Mouse (Mus musculus) lung, postnatal 0 days (tissue): ENCODE results near the gene Shd. TPM values are rescaled to one million over a fixed set of nuclear protein-coding genes. Genes with fewer than 3 reads are reported as not detected.

Source experiments
- ATAC-seq: fragments of 200-750 bp; cut with Nextera tagmentation; 2 replicates; pipeline ENCODE4 v1.8.0; 2017; ENCODE audit warnings: moderate library complexity
- DNase-seq: peaks from one replicate; pipeline ENCODE4 v3.0.0-alpha.2; 2016; ENCODE audit warnings: low spot score
- H3K27ac ChIP-seq: fragments of 300-500 bp; sonication (generic); 2 replicates; pipeline ENCODE4 v1.5.1; 2014; ENCODE audit warnings: antibody characterized with exemption, mild to moderate bottlenecking, low read length, mixed read lengths
- H3K27me3 ChIP-seq: fragments of 300-500 bp; sonication (generic); replicated peaks from 2 replicates; pipeline ENCODE4 v1.6.1; 2014; ENCODE audit warnings: low read length, mixed read lengths; ENCODE audit not compliant: insufficient read depth
- H3K36me3 ChIP-seq: fragments of 300-500 bp; sonication (generic); 2 replicates; pipeline ENCODE4 v1.6.1; 2014; ENCODE audit warnings: low read length, mixed read lengths; ENCODE audit not compliant: insufficient read depth
- H3K4me1 ChIP-seq: fragments of 300-500 bp; sonication (generic); 2 replicates; pipeline ENCODE4 v1.6.1; 2014; ENCODE audit warnings: antibody characterized with exemption, low read depth, low read length, mixed read lengths; ENCODE audit not compliant: insufficient read depth
- H3K4me2 ChIP-seq: fragments of 300-500 bp; sonication (generic); replicated peaks from 2 replicates; pipeline ENCODE4 v1.6.1; 2014; ENCODE audit warnings: low read depth, mild to moderate bottlenecking, low read length, moderate library complexity, mixed read lengths
- H3K4me3 ChIP-seq: fragments of 300-500 bp; sonication (generic); 2 replicates; pipeline ENCODE4 v1.5.1; 2014; ENCODE audit warnings: low read depth, low read length
- H3K9ac ChIP-seq: fragments of 300-500 bp; sonication (generic); replicated peaks from 2 replicates; pipeline ENCODE4 v1.6.1; 2014; ENCODE audit warnings: low read depth, mild to moderate bottlenecking
- H3K9me3 ChIP-seq: fragments of 300-500 bp; sonication (generic); 2 replicates; pipeline ENCODE4 v1.6.1; 2016; ENCODE audit warnings: low read length, mixed read lengths
- CTCF ChIP-seq: IDR thresholded peaks from 2 replicates; pipeline ENCODE4 v1.5.1; 2016; ENCODE audit warnings: antibody characterized with exemption, mild to moderate bottlenecking
- EP300 ChIP-seq: IDR thresholded peaks from 2 replicates; pipeline ENCODE4 v1.6.1; 2016; ENCODE audit warnings: antibody characterized with exemption, mild to moderate bottlenecking, control low read depth
- WGBS: fragments of 180-500 bp; shearing (Covaris S2); extraction: QIAGEN DNeasy Blood & Tissue Kit; methylation state at CpG from one replicate; pipeline ENCODE4 v1.1.7; 2014; 5-methylcytosine and 5-hydroxymethylcytosine counted together
- polyA plus RNA-seq: library from polyadenylated mRNA; unstranded; fragments of >200 nt; fragmentation: Nextera tagmentation; extraction: Ambion mirVana; gene quantifications from 2 replicates; pipeline ENCODE4 v1.2.1, GENCODE M21; 2015

Gene Shd
- polyA plus RNA-seq, 1 experiment from 2014 or later = 3.4 TPM

GRCm38 (mm10) chr17:55958918-55959728 is 11.1 kb upstream of the Shd start, which contains the start of gene Yju2:
Gene Yju2 (plus strand): TSS chr17:55959099.
- under 1% methylated on average over 40 of the region's 46 CpGs for WGBS
- peak within 1 kb of the TSS; percentile 33; the same call in 1 of the 2 replicates for H3K9ac ChIP-seq
- peak; percentile 95 for ATAC-seq

GRCm38 (mm10) chr17:55959946-55960740 is 10.1 kb upstream of the Shd start:
- DNase-seq (no peak), ATAC-seq (no peak)
- 67% methylated on average over 10 of the region's 10 CpGs for WGBS
- H3K27ac ChIP-seq = peak overlapping the region; percentile 90; the same call in 1 of the 2 replicates
- peaks cover 4% of the 10 kb centered on the region; the same call in 1 of the 2 replicates for H3K4me1 ChIP-seq
- no peaks in the 10 kb centered on the region for H3K36me3 ChIP-seq
- TF ChIP-seq EP300 = no peak
- no peaks in the 10 kb centered on the region for H3K9me3 ChIP-seq
- H3K4me2 ChIP-seq = peak overlapping the region; percentile 53
- peak overlapping the region; percentile 46; the same call in 1 of the 2 replicates for H3K4me3 ChIP-seq
- 0 out of 2 replicates have a peak overlapping the region, but pooled peaks have one; percentile 23 for H3K9ac ChIP-seq
- no peaks in the 10 kb centered on the region for H3K27me3 ChIP-seq

More at GRCm38 (mm10) chr17:55958918-55959728, 11.1 kb upstream of the Shd start, which contains the start of gene Yju2:
- Histone ChIP-seq H3K36me3 (no peaks in the 10 kb centered on the region), H3K9me3 (no peaks in the 10 kb centered on the region), H3K27me3 (no peaks in the 10 kb centered on the region), H3K27ac (peak within 1 kb of the TSS; percentile 90), H3K4me2 (peak within 1 kb of the TSS; percentile 53), H3K4me1 (peaks cover 4% of the 10 kb centered on the region; the same call in 1 of the 2 replicates), H3K4me3 (peak within 1 kb of the TSS; percentile 46)
- peak; percentile 56; the same call in 1 of the 2 replicates for TF ChIP-seq EP300
- TF ChIP-seq CTCF = 0 out of 2 replicates have a peak, but pooled peaks have one; percentile 5
- peak; percentile 97 for DNase-seq

- no peak overlapping the region for H3K27ac ChIP-seq
These were observed 9.5 kb upstream of the Shd start for GRCm38 (mm10) chr17:55960791-55961190.

GRCm38 (mm10) chr17:55961631-55962030 is 8.6 kb upstream of the Shd start:
- H3K4me1 ChIP-seq = peaks cover 4% of the 10 kb centered on the region; the same call in 1 of the 2 replicates
- peaks cover 5% of the 10 kb centered on the region; the same call in 1 of the 2 replicates for H3K36me3 ChIP-seq
- ATAC-seq = no peak
- TF ChIP-seq CTCF (no peak), EP300 (no peak)
- DNase-seq = no peak
- no peak overlapping the region for H3K27ac ChIP-seq
- no peaks in the 10 kb centered on the region for H3K27me3 ChIP-seq
- WGBS = 94% methylated on average over 7 of the region's 7 CpGs
- H3K4me3 ChIP-seq = no peak overlapping the region
- H3K9ac ChIP-seq = no peak overlapping the region
- no peak overlapping the region for H3K4me2 ChIP-seq
- no peaks in the 10 kb centered on the region for H3K9me3 ChIP-seq

More at GRCm38 (mm10) chr17:55960791-55961190, 9.5 kb upstream of the Shd start:
- Histone ChIP-seq H3K4me3 (no peak overlapping the region), H3K27me3 (no peaks in the 10 kb centered on the region), H3K4me2 (no peak overlapping the region), H3K36me3 (no peaks in the 10 kb centered on the region), H3K9me3 (no peaks in the 10 kb centered on the region), H3K9ac (no peak overlapping the region), H3K4me1 (peaks cover 4% of the 10 kb centered on the region; the same call in 1 of the 2 replicates)
- DNase-seq (no peak), ATAC-seq (no peak)
- TF ChIP-seq EP300 = no peak
- no peak for TF ChIP-seq CTCF

GRCm38 (mm10) chr17:55963171-55963570 is 7.1 kb upstream of the Shd start:
- ATAC-seq = no peak
- Histone ChIP-seq H3K9me3 (no peaks in the 10 kb centered on the region), H3K27ac (no peak overlapping the region), H3K4me2 (no peak overlapping the region), H3K9ac (no peak overlapping the region), H3K4me1 (peaks cover 4% of the 10 kb centered on the region; the same call in 1 of the 2 replicates), H3K27me3 (no peaks in the 10 kb centered on the region), H3K36me3 (peaks cover 11% of the 10 kb centered on the region), H3K4me3 (no peak overlapping the region)
- WGBS = 64% methylated on average over 14 of the region's 14 CpGs
- peak; percentile 63 for DNase-seq
- no peak for TF ChIP-seq EP300
- no peak for TF ChIP-seq CTCF

GRCm38 (mm10) chr17:55964496-55964895 is 5.8 kb upstream of the Shd start:
- no peak for TF ChIP-seq EP300
- TF ChIP-seq CTCF = no peak
- H3K4me2 ChIP-seq = no peak overlapping the region
- H3K4me1 ChIP-seq = no peaks in the 10 kb centered on the region
- H3K4me3 ChIP-seq = no peak overlapping the region
- no peaks in the 10 kb centered on the region for H3K9me3 ChIP-seq
- H3K27me3 ChIP-seq = no peaks in the 10 kb centered on the region
- ATAC-seq (no peak), DNase-seq (no peak)
- H3K9ac ChIP-seq = no peak overlapping the region
- 95% methylated on average over 10 of the region's 10 CpGs for WGBS
- H3K27ac ChIP-seq = no peak overlapping the region
- H3K36me3 ChIP-seq = peaks cover 11% of the 10 kb centered on the region
